Mouse (Mus musculus) heart, embryonic 14.5 days (tissue): Measurements from ENCODE around the gene Tom1l1. TPM values are rescaled to one million over a fixed set of nuclear protein-coding genes. Genes with fewer than 3 reads are reported as not detected.

Experiments used
- ATAC-seq: fragments of 200-750 bp; cut with Nextera tagmentation; 2 replicates; pipeline ENCODE4 v1.8.0; 2017; ENCODE audit warnings: low read depth, moderate TSS enrichment; ENCODE audit not compliant: insufficient number of reproducible peaks, insufficient read depth, low FRiP score
- H3K27ac ChIP-seq, 2 experiments: fragments of 200-500 bp in 1 of 2; fragments of 300-500 bp in 1 of 2; sonication (generic) in 1 of 2; replicated peaks in 1 of 2; 2 replicates each; pipeline ENCODE4 v1.5.1; 2012 to 2014; ENCODE audit warnings: low read depth in 2 of 2, low read length in 2 of 2, control low read depth in 1 of 2, mild to moderate bottlenecking in 1 of 2, mixed read lengths in 1 of 2; ENCODE audit not compliant: control insufficient read depth in 1 of 2, insufficient read depth in 1 of 2
- H3K27me3 ChIP-seq: fragments of 300-500 bp; sonication (generic); 2 replicates; pipeline ENCODE4 v1.6.1; 2014; ENCODE audit warnings: mild to moderate bottlenecking, low read length, control low read depth; ENCODE audit not compliant: control insufficient read depth, insufficient read depth
- H3K36me3 ChIP-seq: fragments of 300-500 bp; sonication (generic); 2 replicates; pipeline ENCODE4 v1.6.1; 2014; ENCODE audit warnings: mild to moderate bottlenecking, control low read depth, low read length, mixed read lengths; ENCODE audit not compliant: control insufficient read depth, insufficient read depth
- H3K4me1 ChIP-seq, 2 experiments: fragments of 200-500 bp in 1 of 2; fragments of 300-500 bp in 1 of 2; sonication (generic) in 1 of 2; 2 replicates each; pipeline ENCODE4 v1.6.1; 2012 to 2014; ENCODE audit warnings: low read length in 2 of 2, control low read depth in 1 of 2, mixed read lengths in 1 of 2; ENCODE audit not compliant: control insufficient read depth in 2 of 2, insufficient read depth in 2 of 2
- H3K4me2 ChIP-seq: fragments of 300-500 bp; sonication (generic); 2 replicates; pipeline ENCODE4 v1.6.1; 2014; ENCODE audit warnings: mild to moderate bottlenecking, low read length
- H3K4me3 ChIP-seq, 2 experiments: fragments of 200-500 bp in 1 of 2; fragments of 300-500 bp in 1 of 2; sonication (generic) in 1 of 2; 2 replicates each; pipeline ENCODE4 v1.5.1; 2012 to 2014; ENCODE audit warnings: low read length in 2 of 2, mild to moderate bottlenecking in 2 of 2, control low read depth in 1 of 2, low read depth in 1 of 2, moderate library complexity in 1 of 2; ENCODE audit not compliant: control insufficient read depth in 1 of 2, insufficient read depth in 1 of 2
- H3K9ac ChIP-seq: fragments of 300-500 bp; sonication (generic); 2 replicates; pipeline ENCODE4 v1.6.1; 2014; ENCODE audit warnings: mild to moderate bottlenecking, low read length
- H3K9me3 ChIP-seq: fragments of 300-500 bp; sonication (generic); 2 replicates; pipeline ENCODE4 v1.6.1; 2016; ENCODE audit warnings: low read length, control low read depth; ENCODE audit not compliant: control insufficient read depth
- WGBS: fragments of 180-500 bp; shearing (Covaris S2); extraction: QIAGEN DNeasy Blood & Tissue Kit; methylation state at CpG from one replicate; pipeline ENCODE4 v1.1.7; 2014; 5-methylcytosine and 5-hydroxymethylcytosine counted together
- polyA plus RNA-seq: library from polyadenylated mRNA; unstranded; fragments of >200 nt; fragmentation: Nextera tagmentation; extraction: Ambion mirVana; gene quantifications from 2 replicates; pipeline ENCODE4 v1.2.1, GENCODE M21; 2014

The Tom1l1 gene
- polyA plus RNA-seq, 1 experiment from 2014 or later, result 36.9 TPM

- H3K36me3 ChIP-seq, result 0 out of 2 replicates have a peak, but pooled peaks cover 16% of the 10 kb centered on the region
- H3K4me2 ChIP-seq, result no peak overlapping the region
- no peaks in the 10 kb centered on the region for H3K27me3 ChIP-seq
- WGBS, result 54% methylated on average over 6 of the region's 6 CpGs
- no peak overlapping the region for H3K9ac ChIP-seq
- H3K4me1 ChIP-seq, result no peaks in the 10 kb centered on the region
- H3K27ac ChIP-seq, result no peak overlapping the region
- H3K4me3 ChIP-seq, result no peak overlapping the region
- no peak for ATAC-seq
- no peaks in the 10 kb centered on the region for H3K9me3 ChIP-seq
Measured at GRCm38 (mm10) chr11:90614743-90615142, 73.4 kb downstream of the Tom1l1 start.

GRCm38 (mm10) chr11:90612118-90612517, 76.0 kb downstream of the Tom1l1 start:
- Histone ChIP-seq H3K4me2 (no peak overlapping the region), H3K4me1 (no peaks in the 10 kb centered on the region), H3K4me3 (no peak overlapping the region), H3K9ac (no peak overlapping the region), H3K27ac (no peak overlapping the region), H3K27me3 (no peaks in the 10 kb centered on the region), H3K9me3 (no peaks in the 10 kb centered on the region), H3K36me3 (peaks cover 9% of the 10 kb centered on the region)
- ATAC-seq, result no peak

GRCm38 (mm10) chr11:90603066-90603465, 85.1 kb downstream of the Tom1l1 start:
- no peak for ATAC-seq
- no peak overlapping the region for H3K9ac ChIP-seq
- H3K27ac ChIP-seq, result no peak overlapping the region
- H3K9me3 ChIP-seq, result no peaks in the 10 kb centered on the region
- peaks cover 43% of the 10 kb centered on the region for H3K36me3 ChIP-seq
- H3K27me3 ChIP-seq, result no peaks in the 10 kb centered on the region
- 85% methylated on average over 2 of the region's 2 CpGs for WGBS
- no peak overlapping the region for H3K4me2 ChIP-seq
- H3K4me3 ChIP-seq, result no peak overlapping the region
- no peaks in the 10 kb centered on the region; a peak in 1 of 4 replicates for H3K4me1 ChIP-seq

- Histone ChIP-seq H3K4me2 (no peak overlapping the region), H3K27ac (no peak overlapping the region), H3K27me3 (no peaks in the 10 kb centered on the region), H3K9me3 (no peaks in the 10 kb centered on the region), H3K4me1 (no peaks in the 10 kb centered on the region; a peak in 1 of 4 replicates), H3K9ac (no peak overlapping the region), H3K36me3 (peaks cover 34% of the 10 kb centered on the region), H3K4me3 (no peak overlapping the region)
- WGBS, result 89% methylated on average over 1 of the region's 1 CpGs
- ATAC-seq, result no peak
Measured at GRCm38 (mm10) chr11:90595826-90596225, 92.3 kb downstream of the Tom1l1 start.

Other genes with a start within 250 kb of the Tom1l1 start
- 13.2 and 13.4 TPM in 2 replicates for gene Stxbp4, start 50.3 kb downstream of the Tom1l1 start, polyA plus RNA-seq
- gene Cox11, start 50.2 kb downstream of the Tom1l1 start, polyA plus RNA-seq, result 30.8 and 33.7 TPM in 2 replicates